Mouse (Mus musculus): ENCODE data around the gene Lgi1.

Lgi1 gene

GRCm38 (mm10) chr19:38264505-38265500 is at the start of gene Lgi1:
Lgi1 (plus strand) TSS chr19:38264536.
- in situ Hi-C loops (cut with MseI, MboI): no loop called here

GRCm38 (mm10) chr19:38217696-38218095 is 46.6 kb upstream of the Lgi1 start:
- in situ Hi-C loops (cut with MseI, MboI): no loop called here

GRCm38 (mm10) chr19:38223356-38223904 is 40.9 kb upstream of the Lgi1 start:
- in situ Hi-C loops (cut with MseI, MboI): no loop called here

GRCm38 (mm10) chr19:38223905-38224684 is 40.2 kb upstream of the Lgi1 start, which contains the start of gene Fra10ac1:
Fra10ac1 (minus strand) TSS chr19:38224156.
- in situ Hi-C loops (cut with MseI, MboI): no loop called here

DNA sequence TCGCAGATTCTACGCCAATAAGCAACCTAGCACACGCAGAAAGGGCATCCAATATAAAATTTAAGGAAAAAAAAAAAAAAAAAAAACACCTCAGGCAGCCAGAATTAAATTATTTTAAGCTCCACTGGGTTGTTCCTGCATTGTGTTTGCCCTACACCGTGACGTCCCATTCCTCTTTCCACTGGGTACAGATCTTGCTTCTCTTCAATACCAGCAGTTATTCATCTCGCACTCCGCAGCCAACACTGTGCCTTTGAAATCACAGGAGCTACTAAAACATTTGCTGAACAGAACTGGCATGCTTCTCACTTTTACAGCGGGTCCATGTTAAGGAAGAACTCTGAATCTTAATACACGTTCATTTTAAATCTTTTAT is 39.7 kb upstream of the Lgi1 start:
- in situ Hi-C loops (cut with MseI, MboI): no loop called here

- in situ Hi-C loops (cut with MseI, MboI): no loop called here
Measured at GRCm38 (mm10) chr19:38228699-38229098, 35.6 kb upstream of the Lgi1 start.

DNA sequence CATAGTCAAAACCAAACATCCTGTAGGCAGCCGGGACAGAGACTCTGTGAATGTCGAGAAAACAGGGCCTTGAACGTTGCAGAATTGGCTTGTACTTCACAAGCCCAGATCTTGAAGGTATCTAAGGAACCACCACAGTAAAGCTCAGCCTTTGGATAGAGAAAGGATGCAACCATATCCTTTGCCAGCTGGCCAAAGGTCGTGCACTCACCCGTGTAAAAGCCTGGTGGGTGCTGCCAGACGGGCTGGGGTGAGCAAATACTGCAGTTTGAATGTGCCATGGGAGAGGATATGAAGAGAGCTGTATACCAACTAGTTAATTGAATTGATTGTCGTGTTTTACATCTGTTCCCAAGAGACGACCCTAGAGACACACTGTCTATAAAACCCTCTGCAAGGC is 32.2 kb upstream of the Lgi1 start:
- in situ Hi-C loops (cut with MseI, MboI): no loop called here

DNA sequence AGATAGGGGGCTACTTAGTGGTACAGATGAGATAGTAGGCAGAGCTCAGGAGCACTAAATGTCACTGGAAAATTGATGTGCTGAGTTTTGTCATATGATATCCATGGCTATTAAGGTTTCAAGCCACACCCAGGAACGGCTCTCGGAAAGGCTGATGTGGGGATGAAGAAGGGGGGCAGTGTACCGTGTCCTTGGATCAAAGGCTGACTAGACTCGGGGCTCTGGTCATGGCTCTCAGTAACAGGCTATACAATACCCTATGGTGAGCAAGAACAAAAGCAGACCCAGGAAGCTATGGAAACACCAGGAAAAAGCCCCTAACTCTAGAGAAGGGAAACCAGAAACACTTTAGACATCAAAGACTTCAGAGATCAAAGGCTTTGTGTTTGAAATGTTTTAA is 31.8 kb upstream of the Lgi1 start:
- in situ Hi-C loops (cut with MseI, MboI): no loop called here

- in situ Hi-C loops (cut with MseI, MboI): no loop called here
Measured at GRCm38 (mm10) chr19:38236526-38236925, 27.8 kb upstream of the Lgi1 start.

DNA sequence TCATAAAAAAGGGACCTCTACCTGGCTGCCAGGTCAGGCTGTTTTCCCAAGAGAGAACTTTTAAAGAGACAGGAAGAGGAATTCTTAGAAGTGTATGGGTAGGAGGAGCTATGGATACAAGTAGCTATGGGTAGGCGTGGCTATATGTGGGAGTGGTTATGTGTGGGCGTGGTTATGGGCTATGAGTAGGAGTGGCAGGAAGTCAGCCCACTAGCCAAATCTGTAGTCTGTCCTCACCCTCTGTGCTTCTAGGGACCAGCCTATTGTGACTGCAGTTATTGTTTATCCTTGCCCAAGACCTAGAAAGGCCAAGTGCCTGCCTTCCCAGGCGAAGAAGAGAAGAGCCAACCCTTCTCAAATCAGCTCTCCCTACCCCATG is 26.5 kb upstream of the Lgi1 start:
- in situ Hi-C loops (cut with MseI, MboI): no loop called here

DNA sequence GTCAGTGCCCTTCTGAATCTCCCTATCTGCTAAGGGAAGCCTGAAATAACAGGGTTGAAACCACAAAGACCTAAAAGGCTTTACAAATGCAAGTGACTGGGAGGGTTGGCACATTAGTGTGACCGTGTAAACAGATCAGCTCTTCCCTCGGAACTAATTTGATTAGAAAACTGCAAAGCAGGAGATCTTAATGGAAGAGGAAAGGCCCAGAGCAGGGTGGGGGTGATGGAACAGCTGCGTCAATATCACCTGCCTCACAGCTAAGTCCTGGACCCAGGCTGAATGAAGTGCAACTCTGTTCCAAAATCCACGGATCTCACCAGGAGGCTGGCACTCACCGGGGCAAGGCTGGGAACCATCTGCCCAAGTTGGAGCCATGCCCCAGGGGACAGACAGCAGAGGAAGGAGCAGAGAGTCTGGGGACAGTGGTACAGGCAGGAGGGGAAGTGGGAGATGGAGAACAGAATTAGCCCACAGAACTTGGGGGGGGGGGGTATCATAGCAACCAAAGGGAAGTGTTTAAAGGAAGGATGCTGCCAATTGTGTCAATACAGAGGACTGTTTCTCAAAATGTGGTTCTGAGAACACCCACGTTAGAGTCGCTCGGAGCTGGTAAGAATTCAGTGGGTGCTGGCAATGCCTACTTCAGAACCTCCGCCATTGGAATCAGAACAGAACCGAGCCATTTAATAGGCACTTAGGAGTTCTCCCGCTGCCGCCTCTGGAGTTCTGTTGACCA is 26.0 kb upstream of the Lgi1 start:
- in situ Hi-C loops (cut with MseI, MboI): no loop called here

GRCm38 (mm10) chr19:38242314-38242852 is 22.0 kb upstream of the Lgi1 start:
- in situ Hi-C loops (cut with MseI, MboI): no loop called here

DNA sequence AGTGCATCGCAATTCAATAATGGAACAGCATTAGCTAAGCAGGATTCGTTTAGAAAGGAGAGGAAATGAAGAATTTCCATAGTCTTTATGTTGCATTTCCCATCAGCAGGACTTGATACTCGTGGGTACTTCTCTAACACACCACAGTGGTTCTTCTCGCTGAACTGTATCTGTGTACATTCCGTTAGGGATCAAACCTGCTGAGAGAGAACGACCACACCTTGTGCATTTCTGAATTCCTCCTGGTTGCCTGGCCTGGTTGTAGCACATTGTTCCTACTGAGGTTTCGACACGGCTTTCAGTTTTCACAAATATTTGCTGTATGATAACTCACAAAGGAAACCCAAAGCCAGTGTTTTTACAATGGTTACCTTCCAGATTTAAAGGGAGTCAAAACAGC is 19.6 kb upstream of the Lgi1 start:
- in situ Hi-C loops (cut with MseI, MboI): no loop called here

DNA sequence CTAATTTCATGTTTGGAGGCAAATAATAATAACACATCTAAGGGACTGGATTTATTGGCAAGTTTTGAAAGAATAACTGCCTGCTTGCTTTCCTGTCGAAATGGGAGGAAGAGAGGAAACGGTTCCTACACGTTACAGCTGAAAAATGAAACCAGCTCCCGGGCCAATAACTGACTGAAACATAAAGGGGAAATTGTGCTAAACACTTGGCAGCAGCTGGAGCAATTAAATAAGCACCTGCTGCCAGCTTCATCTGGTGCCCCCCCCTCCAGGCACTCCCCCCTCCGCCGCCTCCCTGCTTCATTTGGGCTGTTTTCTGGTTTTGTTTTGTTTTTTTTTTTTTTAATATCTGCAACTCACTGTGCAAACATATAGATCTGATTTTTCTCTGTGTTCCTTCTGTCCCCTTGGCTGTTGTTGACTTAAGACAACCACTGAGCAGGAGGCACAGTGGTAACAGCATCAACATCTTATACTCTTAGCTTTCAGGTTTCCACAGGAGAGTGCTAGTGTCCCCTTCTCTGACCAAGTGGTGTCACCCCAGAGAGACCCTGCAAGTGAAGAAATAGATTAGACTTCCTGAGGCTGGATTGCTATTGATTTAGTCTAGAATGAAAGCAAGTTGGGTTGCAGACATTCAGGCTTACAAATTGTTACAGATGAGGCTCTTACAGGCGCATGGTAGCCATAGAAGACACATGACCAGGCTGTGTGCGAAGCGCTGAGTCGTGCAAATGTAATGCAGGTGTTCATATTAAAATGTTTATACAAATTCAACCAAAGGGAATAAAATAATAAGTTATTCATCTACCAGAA is 18.8 kb upstream of the Lgi1 start:
- in situ Hi-C loops (cut with MseI, MboI): no loop called here

DNA sequence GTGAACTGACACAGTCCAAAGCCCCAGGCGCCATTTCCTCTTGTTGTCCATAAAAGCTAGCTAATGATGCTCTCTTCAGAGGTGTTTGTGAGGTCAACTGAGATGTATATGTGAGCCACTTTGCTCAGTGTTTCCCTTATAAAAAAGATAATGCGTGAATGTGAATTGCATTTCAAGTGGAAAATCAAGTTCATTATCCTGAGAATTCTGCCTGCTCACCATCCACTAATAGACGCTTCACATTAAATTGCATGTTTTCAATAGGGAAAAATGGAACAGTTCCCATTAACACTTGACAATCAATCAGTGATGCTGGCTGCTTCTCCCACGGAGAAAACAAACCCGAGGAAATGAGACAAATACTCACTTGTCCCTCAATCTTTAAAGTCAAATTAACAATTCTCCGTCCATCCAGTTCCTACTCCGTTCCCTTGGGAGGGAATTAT is 18.1 kb upstream of the Lgi1 start:
- in situ Hi-C loops (cut with MseI, MboI): no loop called here

- in situ Hi-C loops (cut with MseI, MboI): no loop called here
Measured at GRCm38 (mm10) chr19:38249627-38250026, 14.7 kb upstream of the Lgi1 start.

DNA sequence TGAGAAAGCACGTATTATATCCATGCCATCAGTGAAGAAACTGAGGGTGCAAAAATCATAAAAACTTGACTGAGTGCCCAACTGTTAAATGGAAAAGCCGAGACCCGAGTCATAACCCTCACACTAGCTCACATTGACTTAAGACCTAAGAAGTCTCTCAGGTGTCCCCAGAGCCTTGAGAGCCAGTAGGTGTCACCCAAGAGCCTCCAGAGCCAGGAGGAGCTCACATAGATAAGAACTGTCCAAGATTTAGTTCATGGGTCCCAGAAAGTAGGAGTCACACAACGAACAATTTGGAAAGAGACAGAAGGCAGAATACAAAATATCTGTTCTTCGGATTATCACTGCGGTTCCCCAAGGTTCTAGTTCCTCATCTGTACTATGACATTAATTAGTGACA is 10.5 kb upstream of the Lgi1 start:
- in situ Hi-C loops (cut with MseI, MboI): no loop called here

GRCm38 (mm10) chr19:38258651-38259065 is 5.7 kb upstream of the Lgi1 start:
- in situ Hi-C loops (cut with MseI, MboI): no loop called here

- in situ Hi-C loops (cut with MseI, MboI): no loop called here
Measured at GRCm38 (mm10) chr19:38259436-38259835, 4.9 kb upstream of the Lgi1 start.

DNA sequence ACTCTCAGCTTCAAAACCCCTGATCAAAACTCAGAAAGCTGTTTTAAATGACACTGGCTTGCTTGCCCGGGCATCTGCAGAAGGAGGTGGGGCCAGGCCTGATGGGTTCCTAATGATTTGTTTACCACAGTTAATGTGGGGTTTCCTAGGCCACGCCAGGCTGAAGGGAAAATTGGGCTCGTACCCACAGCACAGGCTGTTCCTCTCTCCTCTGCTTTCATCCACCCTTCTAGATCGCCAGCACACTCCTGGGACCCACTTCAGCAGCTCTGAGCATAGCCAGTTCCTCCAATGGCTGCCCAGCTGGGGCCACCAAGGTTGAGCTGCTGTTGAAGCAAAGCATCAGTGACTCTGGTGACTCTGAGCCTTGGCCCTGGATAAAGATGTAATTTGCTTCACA is 4.0 kb upstream of the Lgi1 start:
- in situ Hi-C loops (cut with MseI, MboI): no loop called here
